Mouse (Mus musculus) megakaryocyte, embryonic 14.5 days (primary cell): ENCODE data around the gene Hoxb3.

ENCODE experiments used
- FLI1 ChIP-seq: IDR thresholded peaks from 2 replicates; pipeline ENCODE4 v1.6.1; 2012; ENCODE audit warnings: low read length, inconsistent platforms, mixed read lengths
- GATA1 ChIP-seq: IDR thresholded peaks from 3 replicates; pipeline ENCODE4 v1.6.1; 2012; ENCODE audit warnings: mixed read lengths, low read length, inconsistent platforms, borderline replicate concordance

GRCm38 (mm10) chr11:96288455-96289221, 34.5 kb upstream of the Hoxb3 start:
- TF ChIP-seq FLI1: no peak
- no peak for TF ChIP-seq GATA1
